Comparison of ENCODE assay signal across 43 mouse cellular contexts in genomic region chr11:99468566-99468965, GRCm38 (mm10). TPM values are rescaled to one million over a fixed set of nuclear protein-coding genes. Genes with fewer than 3 reads are reported as not detected.
DNase-seq lines count a peak whose midpoint lies in the region; ATAC-seq and TF ChIP-seq lines count a peak whose summit lies in the region.
"Had no signal": no experiment of that assay in that cellular context is flagged by ENCODE, and none has a peak within 500 bp of the region (broad histone marks: within the 10 kb centered on the region; RNA-seq: fewer than 3 reads in every experiment).

No protein-coding gene starts in this region.

- 72% methylated on average over 11 of the region's 11 CpGs for WGBS in embryonic facial prominence, embryonic 14.5 days
- WGBS in embryonic facial prominence, embryonic 10.5 days: 87% methylated on average over 11 of the region's 11 CpGs
- 50% methylated on average over 11 of the region's 11 CpGs for WGBS in stomach, postnatal 0 days

- no peak for TF ChIP-seq EP300 in stomach, postnatal 0 days (optimal IDR thresholded peaks at IDR 0.05)

- DNase-seq in embryonic facial prominence, embryonic 14.5 days (ENCODE audit: low spot score): peak; percentile 62
- no peak for DNase-seq in embryonic facial prominence, embryonic 10.5 days (ENCODE audit: low spot score)
- DNase-seq in urinary bladder, postnatal 36 days (ENCODE audit: low spot score in 2 of 2): peak; percentile 53 to 62
- DNase-seq in urinary bladder, postnatal 4 days (ENCODE audit: low spot score in 2 of 2): no peak
- peak; percentile 51 for DNase-seq in lung, postnatal 36 days
- peak; percentile 79 for DNase-seq in stomach, postnatal 0 days (ENCODE audit: low spot score)
- no peak for DNase-seq in right cerebral cortex, postnatal 25 days
- DNase-seq in left cerebral cortex, adult 18-20 months (ENCODE audit: low spot score in 2 of 2): no peak
- DNase-seq: adrenal gland, adult 2 months; adrenal gland, postnatal 36 days; cerebellum, adult 2 months; cerebellum, postnatal 14 days; heart, postnatal 14 days; kidney, adult 8-10 months; layer of hippocampus, adult 9-11 months; liver; spleen, adult 18-20 months; thymus, postnatal 14 days had no signal

- no peak overlapping the region for H3K4me3 ChIP-seq in embryonic facial prominence, embryonic 14.5 days (ENCODE audit: low read depth, low read length)
- H3K4me3 ChIP-seq in embryonic facial prominence, embryonic 10.5 days: no peak overlapping the region
- H3K4me3 ChIP-seq in stomach, postnatal 0 days (ENCODE audit: low read depth, low read length): no peak overlapping the region
- H3K4me3 ChIP-seq: embryonic facial prominence, embryonic 12.5 days; erythroblast, embryonic 14.5 days; heart, embryonic 13.5 days; intestine, embryonic 15.5 days; midbrain, embryonic 10.5 days; midbrain, embryonic 15.5 days had no signal

- no peaks in the 10 kb centered on the region for H3K27me3 ChIP-seq in embryonic facial prominence, embryonic 14.5 days (replicated peaks; ENCODE audit: control insufficient read depth, insufficient read depth, low read length)
- H3K27me3 ChIP-seq in embryonic facial prominence, embryonic 10.5 days (replicated peaks; ENCODE audit: low read depth, poor library complexity, severe bottlenecking): no peaks in the 10 kb centered on the region
- H3K27me3 ChIP-seq in stomach, postnatal 0 days (ENCODE audit: control insufficient read depth, insufficient read depth, low read length): no peaks in the 10 kb centered on the region
- H3K27me3 ChIP-seq: embryonic facial prominence, embryonic 12.5 days; intestine, embryonic 15.5 days had no signal

- no peaks in the 10 kb centered on the region for H3K36me3 ChIP-seq in embryonic facial prominence, embryonic 14.5 days (ENCODE audit: control insufficient read depth, insufficient read depth, low read length)
- H3K36me3 ChIP-seq in embryonic facial prominence, embryonic 10.5 days (replicated peaks): no peaks in the 10 kb centered on the region
- no peaks in the 10 kb centered on the region for H3K36me3 ChIP-seq in stomach, postnatal 0 days (ENCODE audit: control insufficient read depth, insufficient read depth, low read length)
- H3K36me3 ChIP-seq: embryonic facial prominence, embryonic 12.5 days; heart, embryonic 13.5 days; intestine, embryonic 15.5 days; midbrain, embryonic 10.5 days; midbrain, embryonic 15.5 days had no signal

- H3K4me1 ChIP-seq in embryonic facial prominence, embryonic 14.5 days (ENCODE audit: control insufficient read depth, insufficient read depth, low read length): no peaks in the 10 kb centered on the region
- H3K4me1 ChIP-seq in embryonic facial prominence, embryonic 10.5 days: no peaks in the 10 kb centered on the region
- no peaks in the 10 kb centered on the region for H3K4me1 ChIP-seq in stomach, postnatal 0 days (replicated peaks; ENCODE audit: control insufficient read depth, insufficient read depth)
- H3K4me1 ChIP-seq: embryonic facial prominence, embryonic 12.5 days; heart, embryonic 13.5 days; midbrain, embryonic 10.5 days had no signal

- TF ChIP-seq CTCF in stomach, postnatal 0 days (IDR thresholded peaks at IDR 0.05; ENCODE audit: low read depth): no peak

- no peak overlapping the region for H3K9ac ChIP-seq in embryonic facial prominence, embryonic 14.5 days (ENCODE audit: low read depth, low read length)
- no peak overlapping the region for H3K9ac ChIP-seq in stomach, postnatal 0 days (ENCODE audit: low read length)
- H3K9ac ChIP-seq: embryonic facial prominence, embryonic 12.5 days; heart, embryonic 13.5 days; intestine, embryonic 15.5 days; liver, embryonic 14.5 days; midbrain, embryonic 15.5 days had no signal

- no peak; the same call in 1 of the 2 replicates for ATAC-seq in embryonic facial prominence, embryonic 14.5 days (ENCODE audit: low read depth)
- ATAC-seq in stomach, postnatal 0 days (ENCODE audit: low FRiP score, low TSS enrichment): peak; percentile 76
- ATAC-seq: activated CD4-positive, CD25-positive, alpha-beta regulatory T cell, adult 4 months; forebrain, embryonic 16.5 days; hindbrain, embryonic 16.5 days; intestine, embryonic 15.5 days; midbrain, embryonic 15.5 days had no signal

- no peak overlapping the region for H3K4me2 ChIP-seq in embryonic facial prominence, embryonic 14.5 days (ENCODE audit: low read depth, low read length)
- H3K4me2 ChIP-seq in stomach, postnatal 0 days (replicated peaks; ENCODE audit: low read depth): no peak overlapping the region
- H3K4me2 ChIP-seq: embryonic facial prominence, embryonic 12.5 days; heart, embryonic 13.5 days; intestine, embryonic 15.5 days; midbrain, embryonic 15.5 days had no signal

- H3K9me3 ChIP-seq in embryonic facial prominence, embryonic 14.5 days (ENCODE audit: control insufficient read depth, low read length): no peaks in the 10 kb centered on the region
- H3K9me3 ChIP-seq in embryonic facial prominence, embryonic 10.5 days: no peaks in the 10 kb centered on the region
- H3K9me3 ChIP-seq in stomach, postnatal 0 days (ENCODE audit: control insufficient read depth, low read length): no peaks in the 10 kb centered on the region
- H3K9me3 ChIP-seq: embryonic facial prominence, embryonic 12.5 days; heart, embryonic 13.5 days; intestine, embryonic 15.5 days; midbrain, embryonic 10.5 days; midbrain, embryonic 15.5 days had no signal

- H3K27ac ChIP-seq in embryonic facial prominence, embryonic 14.5 days (replicated peaks; ENCODE audit: low read depth, low read length): no peak overlapping the region
- no peak overlapping the region for H3K27ac ChIP-seq in embryonic facial prominence, embryonic 10.5 days (replicated peaks)
- peak overlapping the region; percentile 56 for H3K27ac ChIP-seq in stomach, postnatal 0 days (replicated peaks)
- H3K27ac ChIP-seq: embryonic facial prominence, embryonic 12.5 days; heart, embryonic 13.5 days; intestine, embryonic 15.5 days; kidney, postnatal 0 days; liver, embryonic 14.5 days; midbrain, embryonic 10.5 days; midbrain, embryonic 15.5 days had no signal

RNA-seq across cellular contexts. Expression of gene Krt23, which starts 24.4 kb away (rescaled TPM):
- polyA plus RNA-seq in embryonic facial prominence, embryonic 14.5 days (2014; fragmentation: Nextera tagmentation; extraction: Ambion mirVana): 8.7 and 11.9 TPM in 2 replicates
- 0.21 and 0.31 TPM in 2 replicates for polyA plus RNA-seq in embryonic facial prominence, embryonic 10.5 days (2016; fragmentation: Nextera tagmentation; extraction: Ambion mirVana)
- 204 and 221 TPM in 2 replicates for polyA plus RNA-seq in stomach, postnatal 0 days (2015; fragmentation: Nextera tagmentation; extraction: Ambion mirVana)
- not detected for total RNA-seq in left cerebral cortex, adult 18-20 months (2021)
- total RNA-seq: adrenal gland, adult 2 months; CH12.LX; gastrocnemius, adult 8-10 months; heart, adult 8-10 months; heart, postnatal 14 days; left cerebral cortex, postnatal 14 days had no signal
- polyA plus RNA-seq: activated CD4-positive, CD25-positive, alpha-beta regulatory T cell, adult 4 months; adrenal gland, adult 2 months; brain, embryonic 14.5 days; C2C12; cortical plate, adult 2 months; erythroblast, embryonic 14.5 days; forebrain, embryonic 11.5 days; forebrain, embryonic 16.5 days; hindbrain, embryonic 11.5 days; midbrain, embryonic 10.5 days; midbrain, embryonic 15.5 days had no signal

RNA-seq across cellular contexts. Expression of gene Krt20, which starts 30.6 kb away (rescaled TPM):
- polyA plus RNA-seq in embryonic facial prominence, embryonic 14.5 days (2014; fragmentation: Nextera tagmentation; extraction: Ambion mirVana): 0.33 TPM in 1 of 2 replicates, not detected in the other
- 0.97 and 1.00 TPM in 2 replicates for polyA plus RNA-seq in embryonic facial prominence, embryonic 10.5 days (2016; fragmentation: Nextera tagmentation; extraction: Ambion mirVana)
- polyA plus RNA-seq in stomach, postnatal 0 days (2015; fragmentation: Nextera tagmentation; extraction: Ambion mirVana): 110 and 119 TPM in 2 replicates
- total RNA-seq in left cerebral cortex, adult 18-20 months (2021): not detected
- total RNA-seq: CH12.LX; heart, adult 8-10 months; left cerebral cortex, postnatal 14 days; neutrophil, adult 5-6 weeks had no signal
- polyA plus RNA-seq: adrenal gland, adult 2 months; brain, embryonic 14.5 days; C2C12; cerebellum, adult 2 months; erythroblast, embryonic 14.5 days; forebrain, embryonic 16.5 days had no signal

RNA-seq across cellular contexts. Expression of gene Krt12, which starts 46.5 kb away (rescaled TPM):
- 0.22 TPM in 1 of 2 replicates, not detected in the other for polyA plus RNA-seq in embryonic facial prominence, embryonic 14.5 days (2014; fragmentation: Nextera tagmentation; extraction: Ambion mirVana)
- polyA plus RNA-seq in embryonic facial prominence, embryonic 10.5 days (2016; fragmentation: Nextera tagmentation; extraction: Ambion mirVana): not detected in 2 replicates
- polyA plus RNA-seq in stomach, postnatal 0 days (2015; fragmentation: Nextera tagmentation; extraction: Ambion mirVana): 0.16 and 0.21 TPM in 2 replicates
- 10 to 100 TPM; 10.8 to 12.0 TPM for total RNA-seq in left cerebral cortex, adult 18-20 months (2021)
- total RNA-seq: adrenal gland, adult 2 months; adrenal gland, postnatal 36 days; CH12.LX; gastrocnemius, postnatal 4 days; heart, adult 8-10 months; heart, postnatal 14 days had no signal
- polyA plus RNA-seq: activated CD4-positive, CD25-positive, alpha-beta regulatory T cell, adult 4 months; adrenal gland, adult 2 months; C2C12; cerebellum, adult 2 months; embryonic facial prominence, embryonic 12.5 days; erythroblast, embryonic 14.5 days; heart, embryonic 13.5 days; hindbrain, embryonic 11.5 days; intestine, embryonic 15.5 days; kidney, postnatal 0 days; limb, embryonic 11.5 days; liver, embryonic 14.5 days; midbrain, embryonic 10.5 days had no signal

RNA-seq across cellular contexts. Expression of gene Krt39, which starts 52.6 kb away (rescaled TPM):
- polyA plus RNA-seq in embryonic facial prominence, embryonic 14.5 days (2014; fragmentation: Nextera tagmentation; extraction: Ambion mirVana): not detected in 2 replicates
- polyA plus RNA-seq in embryonic facial prominence, embryonic 10.5 days (2016; fragmentation: Nextera tagmentation; extraction: Ambion mirVana): not detected in 2 replicates
- polyA plus RNA-seq in stomach, postnatal 0 days (2015; fragmentation: Nextera tagmentation; extraction: Ambion mirVana): 0.07 TPM in 1 of 2 replicates, not detected in the other
- total RNA-seq in left cerebral cortex, adult 18-20 months (2021): not detected
- total RNA-seq: adrenal gland, adult 2 months; adrenal gland, postnatal 36 days; CH12.LX; ES-E14; gastrocnemius, adult 8-10 months; gastrocnemius, postnatal 4 days; heart, adult 8-10 months; heart, postnatal 14 days; left cerebral cortex, postnatal 14 days; neutrophil, adult 5-6 weeks had no signal
- polyA plus RNA-seq: activated CD4-positive, CD25-positive, alpha-beta regulatory T cell, adult 4 months; adrenal gland, adult 2 months; brain, embryonic 14.5 days; C2C12; cerebellum, adult 2 months; cortical plate, adult 2 months; embryonic facial prominence, embryonic 12.5 days; erythroblast, embryonic 14.5 days; forebrain, embryonic 11.5 days; forebrain, embryonic 16.5 days; heart, embryonic 13.5 days; hindbrain, embryonic 11.5 days; hindbrain, embryonic 16.5 days; intestine, embryonic 15.5 days; large intestine, adult 2 months; liver, embryonic 14.5 days; midbrain, embryonic 10.5 days; midbrain, embryonic 15.5 days had no signal

Comparison
In these comparisons a context has a peak if more than half of its experiments do, and no peak if none do; other contexts are left out.
1. DNase-seq: peak in embryonic facial prominence, embryonic 14.5 days (single experiment), urinary bladder, postnatal 36 days (2 of 2), lung, postnatal 36 days (single experiment) and stomach, postnatal 0 days (single experiment); none in embryonic facial prominence, embryonic 10.5 days (single experiment), urinary bladder, postnatal 4 days (0 of 2), right cerebral cortex, postnatal 25 days (single experiment) and left cerebral cortex, adult 18-20 months (0 of 2).
2. RNA of gene Krt23, which starts 24.4 kb away (polyA plus RNA-seq): 204 to 221 TPM in stomach, postnatal 0 days; 8.7 to 11.9 TPM in embryonic facial prominence, embryonic 14.5 days and 0.21 to 0.31 TPM in embryonic facial prominence, embryonic 10.5 days; every median in the first group is over 10 times any median in the second.
3. RNA of gene Krt20, which starts 30.6 kb away (polyA plus RNA-seq): 110 to 119 TPM in stomach, postnatal 0 days; 0.97 to 1.00 TPM in embryonic facial prominence, embryonic 10.5 days and 0.33 TPM in embryonic facial prominence, embryonic 14.5 days; every median in the first group is over 10 times any median in the second.